ENCODE assay signal across 26 mouse cellular contexts in the genomic region with DNA sequence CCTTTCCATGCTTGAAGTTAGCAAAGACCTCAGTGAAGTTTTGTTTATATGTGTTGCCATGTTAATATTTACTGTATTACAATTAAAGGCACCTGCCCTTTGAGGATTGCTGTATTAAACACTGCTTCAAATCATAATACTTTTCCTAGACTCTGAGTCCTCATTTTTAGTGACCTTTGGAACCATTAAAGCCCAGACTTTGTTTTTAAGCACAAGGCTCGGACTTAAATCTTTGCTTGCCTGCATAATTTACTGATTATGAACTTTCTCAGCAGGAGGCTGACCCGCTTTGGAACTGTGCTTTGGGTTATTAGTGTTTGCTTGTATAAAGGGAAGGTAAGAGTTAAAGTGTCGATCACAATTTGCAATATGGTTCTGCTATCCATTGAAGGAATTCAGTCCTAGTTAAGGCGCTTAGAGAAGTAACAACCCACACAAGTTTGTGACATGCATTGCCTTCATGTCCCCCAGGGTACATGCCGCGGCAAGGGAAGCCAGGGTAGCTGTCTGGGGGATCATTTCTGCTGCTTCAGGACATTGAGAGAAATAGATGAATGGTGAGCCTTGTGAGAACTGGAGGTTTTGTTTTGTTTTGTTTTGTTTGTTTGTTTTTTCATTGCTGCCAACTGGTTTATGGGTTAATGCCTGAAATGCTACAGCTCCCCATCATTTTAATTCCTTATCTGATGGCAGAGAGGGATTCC. TPM values are rescaled to one million over a fixed set of nuclear protein-coding genes. Genes with fewer than 3 reads are reported as not detected.
DNase-seq lines count a peak whose midpoint lies in the region; ATAC-seq and TF ChIP-seq lines count a peak whose summit lies in the region.
"Had no signal": no experiment of that assay in that cellular context is flagged by ENCODE, and none has a peak within 500 bp of the region (broad histone marks: within the 10 kb centered on the region; RNA-seq: fewer than 3 reads in every experiment).

No protein-coding gene starts in this region.

- no peaks in the 10 kb centered on the region for H3K36me3 ChIP-seq in kidney, embryonic 16.5 days (ENCODE audit: insufficient read depth, low read length)
- no peaks in the 10 kb centered on the region for H3K36me3 ChIP-seq in lung, embryonic 14.5 days (ENCODE audit: insufficient read depth)
- H3K36me3 ChIP-seq: forebrain, embryonic 10.5 days; G1E; heart, embryonic 12.5 days; heart, embryonic 15.5 days; hindbrain, embryonic 10.5 days; hindbrain, embryonic 13.5 days had no signal

- WGBS in kidney, embryonic 16.5 days, result 53% methylated on average over 6 of the region's 6 CpGs
- 28% methylated on average over 6 of the region's 6 CpGs for WGBS in lung, embryonic 14.5 days

- no peak overlapping the region for H3K4me3 ChIP-seq in kidney, embryonic 16.5 days (ENCODE audit: low read length)
- H3K4me3 ChIP-seq in lung, embryonic 14.5 days (ENCODE audit: low read depth, low read length), result no peak overlapping the region
- H3K4me3 ChIP-seq: forebrain, embryonic 10.5 days; forebrain, embryonic 13.5 days; heart, embryonic 12.5 days; heart, embryonic 15.5 days; hindbrain, embryonic 10.5 days; hindbrain, embryonic 13.5 days had no signal

- H3K27ac ChIP-seq in kidney, embryonic 16.5 days (ENCODE audit: low read length), result no peak overlapping the region
- no peak overlapping the region for H3K27ac ChIP-seq in lung, embryonic 14.5 days (ENCODE audit: low read depth)
- H3K27ac ChIP-seq: forebrain, embryonic 10.5 days; forebrain, embryonic 13.5 days; heart, embryonic 15.5 days; hindbrain, embryonic 10.5 days; hindbrain, embryonic 13.5 days had no signal

- ATAC-seq in kidney, embryonic 16.5 days (ENCODE audit: low FRiP score, low TSS enrichment), result no peak
- ATAC-seq in lung, embryonic 14.5 days (ENCODE audit: insufficient read depth), result peak; percentile 56; the same call in 1 of the 2 replicates
- ATAC-seq: forebrain, embryonic 13.5 days; forebrain, embryonic 16.5 days; hindbrain, embryonic 16.5 days; Patski had no signal

- no peaks in the 10 kb centered on the region for H3K9me3 ChIP-seq in kidney, embryonic 16.5 days (ENCODE audit: low read length)
- no peaks in the 10 kb centered on the region for H3K9me3 ChIP-seq in lung, embryonic 14.5 days (ENCODE audit: low read depth, low read length)
- H3K9me3 ChIP-seq: forebrain, embryonic 10.5 days; forebrain, embryonic 13.5 days; heart, embryonic 12.5 days; heart, embryonic 15.5 days; hindbrain, embryonic 10.5 days; hindbrain, embryonic 13.5 days had no signal

- no peak overlapping the region; the same call in 1 of the 2 replicates for H3K4me2 ChIP-seq in kidney, embryonic 16.5 days (replicated peaks; ENCODE audit: low read depth, low read length)
- no peak overlapping the region for H3K4me2 ChIP-seq in lung, embryonic 14.5 days
- H3K4me2 ChIP-seq: forebrain, embryonic 13.5 days; heart, embryonic 12.5 days; heart, embryonic 15.5 days; hindbrain, embryonic 13.5 days had no signal

- no peaks in the 10 kb centered on the region for H3K4me1 ChIP-seq in kidney, embryonic 16.5 days (ENCODE audit: insufficient read depth, low read length)
- H3K4me1 ChIP-seq in lung, embryonic 14.5 days (ENCODE audit: insufficient read depth), result no peaks in the 10 kb centered on the region
- H3K4me1 ChIP-seq: forebrain, embryonic 10.5 days; forebrain, embryonic 13.5 days; heart, embryonic 12.5 days; heart, embryonic 15.5 days; hindbrain, embryonic 10.5 days had no signal

- no peak overlapping the region for H3K9ac ChIP-seq in kidney, embryonic 16.5 days (replicated peaks; ENCODE audit: low read length)
- H3K9ac ChIP-seq in lung, embryonic 14.5 days, result no peak overlapping the region
- H3K9ac ChIP-seq: forebrain, embryonic 13.5 days; heart, embryonic 12.5 days; heart, embryonic 15.5 days; hindbrain, embryonic 13.5 days had no signal

- peak; percentile 12 for DNase-seq in kidney, adult 11 months
- peak; percentile 83 for DNase-seq in kidney, adult 9 months
- DNase-seq in kidney, adult 18-20 months, result no peak
- DNase-seq in lung, embryonic 14.5 days, result no peak
- no peak for DNase-seq in lung, postnatal 4 days
- DNase-seq: adrenal gland, postnatal 10 days; adrenal gland, postnatal 36 days; B cell, adult 2 months; cerebellum, adult 18-20 months; cerebellum, adult 9-10 months; cerebellum, postnatal 14 days; gastrocnemius, postnatal 10 days; gastrocnemius, postnatal 36 days; heart, postnatal 10 days; heart, postnatal 36 days had no signal

- H3K27me3 ChIP-seq in kidney, embryonic 16.5 days (ENCODE audit: insufficient read depth, low read length), result no peaks in the 10 kb centered on the region
- no peaks in the 10 kb centered on the region for H3K27me3 ChIP-seq in lung, embryonic 14.5 days (ENCODE audit: insufficient read depth, low read length)
- H3K27me3 ChIP-seq: forebrain, embryonic 13.5 days; heart, embryonic 12.5 days; heart, embryonic 15.5 days had no signal

- TF ChIP-seq CTCF in lung, embryonic 14.5 days (IDR thresholded peaks at IDR 0.05; ENCODE audit: low read depth), result no peak

RNA-seq across cellular contexts. Expression of gene Cpne4, which starts 35.0 kb away (rescaled TPM):
- polyA plus RNA-seq in kidney, embryonic 16.5 days (2015; fragmentation: Nextera tagmentation; extraction: Ambion mirVana), result 0.10 and 0.21 TPM in 2 replicates
- 0.12 and 0.37 TPM in 2 replicates for polyA plus RNA-seq in lung, embryonic 14.5 days (2014; fragmentation: Nextera tagmentation; extraction: Ambion mirVana)
- polyA plus RNA-seq: G1E had no signal

Comparison
In these comparisons a context has a peak if more than half of its experiments do, and no peak if none do; other contexts are left out.
1. DNase-seq: peak in kidney, adult 11 months (single experiment) and kidney, adult 9 months (single experiment); none in kidney, adult 18-20 months (single experiment), lung, embryonic 14.5 days (single experiment) and lung, postnatal 4 days (0 of 2).